Mouse (Mus musculus): ENCODE results near the gene Olfr406.

DNA sequence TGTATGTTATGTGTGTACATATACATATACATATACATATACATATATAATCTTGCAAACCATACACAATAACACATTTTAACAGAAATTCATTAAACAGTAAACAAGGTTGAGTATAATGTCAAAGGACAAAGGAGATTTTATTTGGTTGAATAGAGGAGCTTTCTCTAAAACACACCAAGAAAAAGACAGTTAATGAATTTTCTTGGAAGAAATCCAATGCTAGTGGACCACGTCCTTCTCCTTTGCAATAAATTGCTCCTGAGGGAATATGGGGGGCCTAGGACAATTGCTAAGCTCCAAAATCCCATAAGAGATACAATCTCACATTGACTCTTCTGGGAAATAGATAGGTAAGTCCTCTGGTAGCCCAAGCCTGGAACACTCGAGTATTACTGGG lies at the start of gene Olfr406:
- TF ChIP-seq CTCF (IDR thresholded peaks at IDR 0.05; ENCODE audit: low read depth, low read length): no peak
- no peak for TF ChIP-seq GATA1 (IDR thresholded peaks at IDR 0.05; ENCODE audit: borderline replicate concordance, low read length)
- no peak for TF ChIP-seq GATA2 (IDR thresholded peaks at IDR 0.05; ENCODE audit: borderline replicate concordance, low read depth, low read length)
